Mouse (Mus musculus): ENCODE measurements around the gene Lrrc17. TPM values are rescaled to one million over a fixed set of nuclear protein-coding genes. Genes with fewer than 3 reads are reported as not detected.
A peak's percentile ranks its signal among the peaks of the same experiment; 100 is the strongest.

Lrrc17 gene
- polyA plus RNA-seq, 1 experiment from 2014 or later, result 115 TPM

DNA sequence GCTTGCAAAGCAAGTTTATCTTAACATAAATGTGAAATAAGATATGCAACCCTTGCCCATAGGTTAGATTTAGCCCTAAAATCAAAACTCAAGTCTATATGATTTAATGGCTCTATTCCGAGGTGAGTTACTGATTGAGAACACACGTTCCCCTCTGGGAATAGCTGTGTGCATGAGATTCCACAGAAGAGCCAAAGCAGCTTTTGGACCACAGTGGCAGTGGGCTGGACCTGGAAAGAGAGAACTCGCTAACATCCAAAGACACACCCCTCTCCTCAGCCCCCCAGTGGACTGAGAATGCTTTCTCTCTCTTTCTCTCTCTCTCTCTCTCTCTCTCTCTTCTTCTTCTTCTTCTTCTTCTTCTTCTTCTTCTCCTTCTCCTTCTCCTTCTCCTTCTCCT is 1.5 kb downstream of the Lrrc17 start:
- ATAC-seq (ENCODE audit: insufficient number of reproducible peaks, insufficient read depth, low FRiP score, low TSS enrichment, low read depth), result no peak
- 24% methylated on average over 3 of the region's 3 CpGs for WGBS
- H3K9ac ChIP-seq, result peak overlapping the region; percentile 75
- no peaks in the 10 kb centered on the region for H3K27me3 ChIP-seq
- peak overlapping the region; percentile 58 for H3K4me2 ChIP-seq
- H3K4me1 ChIP-seq, result peaks cover 43% of the 10 kb centered on the region
- H3K27ac ChIP-seq, result peak overlapping the region; percentile 97
- H3K36me3 ChIP-seq, result peaks cover 17% of the 10 kb centered on the region
- no peaks in the 10 kb centered on the region for H3K9me3 ChIP-seq
- peak overlapping the region; percentile 60 for H3K4me3 ChIP-seq

DNA sequence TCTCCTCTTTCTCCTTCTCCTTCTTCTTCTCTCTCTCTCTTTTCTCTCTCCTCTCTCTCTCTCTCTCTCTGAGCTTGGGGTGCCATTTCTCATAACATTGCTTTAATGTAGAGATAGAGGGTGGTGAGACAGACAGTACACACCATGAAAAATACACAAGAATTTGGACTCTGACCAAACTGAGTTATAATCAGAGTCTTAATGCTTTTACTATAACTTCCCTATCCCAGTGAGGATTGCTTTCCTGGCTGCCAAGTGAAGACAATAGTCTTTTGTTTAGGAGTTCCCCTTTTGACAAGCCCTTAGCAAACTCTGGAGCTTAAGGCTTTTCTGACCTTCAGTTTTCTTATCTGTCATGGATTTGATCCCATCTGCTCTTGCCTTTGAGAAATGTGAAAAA is 1.9 kb downstream of the Lrrc17 start:
- Histone ChIP-seq H3K4me2 (peak overlapping the region; percentile 58), H3K9me3 (no peaks in the 10 kb centered on the region), H3K9ac (peak overlapping the region; percentile 75), H3K27me3 (no peaks in the 10 kb centered on the region), H3K4me1 (peaks cover 45% of the 10 kb centered on the region), H3K27ac (peak overlapping the region; percentile 97), H3K36me3 (peaks cover 17% of the 10 kb centered on the region), H3K4me3 (peak overlapping the region; percentile 60)
- ATAC-seq (ENCODE audit: insufficient number of reproducible peaks, insufficient read depth, low FRiP score, low TSS enrichment, low read depth), result no peak

DNA sequence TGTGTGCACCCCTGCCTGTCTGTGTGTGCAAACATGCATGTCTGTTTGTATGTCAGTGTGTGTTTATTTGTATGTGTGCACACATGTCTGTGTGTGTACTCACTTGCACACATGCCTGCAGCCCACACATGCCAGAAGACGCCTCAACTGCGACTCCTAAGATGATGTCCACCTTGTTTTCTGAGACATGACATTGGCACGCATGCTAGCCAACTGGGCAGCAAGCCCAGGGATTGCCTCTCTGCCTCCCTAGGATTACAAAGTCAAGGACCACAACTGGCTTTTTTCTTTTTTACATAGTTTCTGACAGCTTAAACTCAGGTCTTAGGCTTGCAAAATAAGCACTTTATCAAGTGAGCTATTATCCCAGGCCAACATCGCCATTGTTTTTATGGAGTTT is 2.4 kb downstream of the Lrrc17 start:
- Histone ChIP-seq H3K27me3 (no peaks in the 10 kb centered on the region), H3K4me1 (peaks cover 50% of the 10 kb centered on the region), H3K27ac (peak overlapping the region; percentile 97), H3K4me2 (peak overlapping the region; percentile 58), H3K9ac (peak overlapping the region; percentile 75), H3K4me3 (peak overlapping the region; percentile 60), H3K36me3 (peaks cover 17% of the 10 kb centered on the region), H3K9me3 (no peaks in the 10 kb centered on the region)
- ATAC-seq (ENCODE audit: insufficient number of reproducible peaks, insufficient read depth, low FRiP score, low TSS enrichment, low read depth), result no peak
- WGBS, result 72% methylated on average over 4 of the region's 4 CpGs

DNA sequence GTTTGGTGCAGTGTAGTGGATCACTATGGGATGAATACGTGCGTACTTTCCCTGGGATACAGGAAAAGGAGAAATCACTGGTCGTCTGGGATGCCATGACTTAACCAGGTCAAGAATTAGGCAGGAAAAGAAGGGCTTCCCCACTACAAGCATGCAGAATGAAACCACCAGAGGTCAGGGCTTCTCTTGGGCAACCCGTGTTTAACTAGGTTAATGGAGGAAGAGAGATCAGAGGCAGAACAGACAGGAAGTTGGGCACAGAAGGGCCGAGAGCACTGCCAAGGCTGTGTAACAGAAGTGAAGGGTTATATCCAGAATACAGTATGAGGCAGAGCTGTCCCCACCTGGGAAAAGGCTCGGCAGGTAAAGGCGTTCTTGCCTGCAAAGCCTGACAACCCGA is 3.6 kb downstream of the Lrrc17 start:
- WGBS, result 77% methylated on average over 8 of the region's 8 CpGs
- Histone ChIP-seq H3K4me2 (0 out of 2 replicates have a peak overlapping the region, but pooled peaks have one; percentile 58), H3K36me3 (peaks cover 24% of the 10 kb centered on the region), H3K4me3 (no peak overlapping the region), H3K27ac (no peak overlapping the region), H3K4me1 (peaks cover 56% of the 10 kb centered on the region), H3K9me3 (no peaks in the 10 kb centered on the region), H3K9ac (no peak overlapping the region), H3K27me3 (no peaks in the 10 kb centered on the region)
- no peak for ATAC-seq (ENCODE audit: insufficient number of reproducible peaks, insufficient read depth, low FRiP score, low TSS enrichment, low read depth)

DNA sequence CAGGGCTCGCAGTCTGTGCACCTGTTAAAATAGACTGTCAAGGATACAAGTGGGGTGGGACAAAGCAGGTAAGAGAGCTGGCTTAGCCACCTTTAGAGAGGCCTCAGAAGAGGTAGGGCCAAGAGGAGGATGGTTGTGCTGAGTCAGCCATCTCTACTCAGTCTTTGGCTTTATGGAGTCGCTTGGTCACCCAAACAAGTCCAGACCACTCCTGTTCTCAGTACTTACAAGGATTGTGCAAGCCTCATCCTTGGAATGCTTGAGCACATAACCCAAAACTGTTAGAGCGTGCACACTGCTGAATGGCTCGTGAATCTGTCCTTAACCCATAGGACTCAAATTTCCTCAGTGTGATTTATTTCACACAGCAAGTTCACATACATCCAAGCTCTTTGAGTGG is 10.3 kb downstream of the Lrrc17 start:
- Histone ChIP-seq H3K27ac (no peak overlapping the region), H3K4me3 (no peak overlapping the region), H3K4me2 (no peak overlapping the region), H3K27me3 (no peaks in the 10 kb centered on the region), H3K9ac (no peak overlapping the region), H3K9me3 (no peaks in the 10 kb centered on the region), H3K36me3 (peaks cover 17% of the 10 kb centered on the region), H3K4me1 (peaks cover 53% of the 10 kb centered on the region)
- no peak for ATAC-seq (ENCODE audit: insufficient number of reproducible peaks, insufficient read depth, low FRiP score, low TSS enrichment, low read depth)
- WGBS, result 77% methylated on average over 4 of the region's 4 CpGs

DNA sequence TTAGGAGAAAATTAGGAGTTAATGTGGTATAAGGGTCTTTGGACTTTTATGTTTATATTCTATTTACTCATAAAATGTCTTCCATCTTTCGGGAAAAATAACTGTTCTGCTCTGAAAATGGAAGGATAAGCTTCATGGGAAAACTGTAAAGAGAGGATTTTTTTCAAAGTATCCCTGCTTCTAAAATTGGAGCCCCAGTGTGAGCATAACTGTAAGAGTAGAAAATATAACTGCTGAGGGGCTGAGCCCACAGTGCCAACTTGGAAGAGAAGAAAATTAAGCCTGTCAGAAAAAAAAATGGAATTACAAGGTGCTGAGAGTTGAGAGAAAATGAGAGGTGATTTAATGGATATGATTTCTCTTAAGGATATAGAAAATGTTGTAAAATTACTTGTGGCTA is 11.4 kb downstream of the Lrrc17 start:
- Histone ChIP-seq H3K36me3 (peaks cover 17% of the 10 kb centered on the region), H3K27me3 (no peaks in the 10 kb centered on the region), H3K4me2 (no peak overlapping the region), H3K27ac (no peak overlapping the region), H3K4me1 (peaks cover 45% of the 10 kb centered on the region), H3K9ac (no peak overlapping the region), H3K9me3 (no peaks in the 10 kb centered on the region), H3K4me3 (no peak overlapping the region)
- 86% methylated on average over 1 of the region's 1 CpGs for WGBS
- no peak for ATAC-seq (ENCODE audit: insufficient number of reproducible peaks, insufficient read depth, low FRiP score, low TSS enrichment, low read depth)

DNA sequence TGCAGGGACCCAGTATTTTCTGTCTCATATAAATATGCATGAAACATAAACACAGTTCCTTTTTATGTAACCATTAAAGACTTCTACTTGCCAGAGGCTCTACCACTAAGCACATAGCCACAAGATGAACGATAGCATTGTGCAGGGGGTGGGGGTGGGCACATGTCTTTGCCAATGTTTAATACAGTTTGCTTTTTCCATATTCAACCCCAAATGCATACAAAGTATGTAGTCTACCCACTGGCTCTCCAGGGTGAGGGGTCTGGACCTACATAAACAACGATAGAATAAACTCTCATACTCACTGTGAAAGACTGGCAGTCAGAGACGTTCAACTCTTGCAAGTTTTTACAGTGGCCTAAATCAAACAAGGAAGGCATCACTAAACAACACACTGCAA is 13.1 kb downstream of the Lrrc17 start:
- H3K36me3 ChIP-seq, result peaks cover 33% of the 10 kb centered on the region
- WGBS, result 46% methylated on average over 3 of the region's 3 CpGs
- ATAC-seq (ENCODE audit: insufficient number of reproducible peaks, insufficient read depth, low FRiP score, low TSS enrichment, low read depth), result peak; percentile 86
- no peaks in the 10 kb centered on the region for H3K9me3 ChIP-seq
- H3K9ac ChIP-seq, result no peak overlapping the region
- peaks cover 35% of the 10 kb centered on the region for H3K4me1 ChIP-seq
- H3K27ac ChIP-seq, result peak overlapping the region; percentile 83; the same call in 1 of the 2 replicates
- peak overlapping the region; percentile 26; the same call in 1 of the 2 replicates for H3K4me2 ChIP-seq
- H3K27me3 ChIP-seq, result no peaks in the 10 kb centered on the region
- no peak overlapping the region for H3K4me3 ChIP-seq

DNA sequence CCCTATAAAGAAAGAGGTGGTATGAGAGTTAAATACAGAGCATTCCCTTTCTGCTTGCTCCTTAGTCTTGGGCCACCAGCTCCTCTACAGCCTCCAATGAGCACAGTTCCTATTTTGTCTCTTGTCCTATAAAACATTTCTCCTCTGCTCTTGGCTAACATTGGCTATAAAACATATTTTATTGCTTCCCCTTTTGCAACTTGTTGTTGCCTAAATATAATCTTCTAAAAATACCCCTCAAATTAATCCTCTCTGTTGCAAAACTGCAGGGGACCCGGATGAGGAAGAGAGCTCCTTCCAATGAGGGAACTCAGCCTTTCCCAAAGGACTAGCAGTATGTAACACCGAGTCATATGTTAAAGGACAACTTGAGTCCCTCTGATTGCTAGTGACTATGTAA is 20.6 kb downstream of the Lrrc17 start:
- Histone ChIP-seq H3K9ac (no peak overlapping the region), H3K27ac (no peak overlapping the region), H3K4me2 (no peak overlapping the region), H3K4me3 (no peak overlapping the region), H3K36me3 (peaks cover 47% of the 10 kb centered on the region), H3K27me3 (no peaks in the 10 kb centered on the region), H3K9me3 (no peaks in the 10 kb centered on the region), H3K4me1 (peaks cover 9% of the 10 kb centered on the region)
- ATAC-seq (ENCODE audit: insufficient number of reproducible peaks, insufficient read depth, low FRiP score, low TSS enrichment, low read depth), result no peak
- WGBS, result 67% methylated on average over 2 of the region's 2 CpGs

DNA sequence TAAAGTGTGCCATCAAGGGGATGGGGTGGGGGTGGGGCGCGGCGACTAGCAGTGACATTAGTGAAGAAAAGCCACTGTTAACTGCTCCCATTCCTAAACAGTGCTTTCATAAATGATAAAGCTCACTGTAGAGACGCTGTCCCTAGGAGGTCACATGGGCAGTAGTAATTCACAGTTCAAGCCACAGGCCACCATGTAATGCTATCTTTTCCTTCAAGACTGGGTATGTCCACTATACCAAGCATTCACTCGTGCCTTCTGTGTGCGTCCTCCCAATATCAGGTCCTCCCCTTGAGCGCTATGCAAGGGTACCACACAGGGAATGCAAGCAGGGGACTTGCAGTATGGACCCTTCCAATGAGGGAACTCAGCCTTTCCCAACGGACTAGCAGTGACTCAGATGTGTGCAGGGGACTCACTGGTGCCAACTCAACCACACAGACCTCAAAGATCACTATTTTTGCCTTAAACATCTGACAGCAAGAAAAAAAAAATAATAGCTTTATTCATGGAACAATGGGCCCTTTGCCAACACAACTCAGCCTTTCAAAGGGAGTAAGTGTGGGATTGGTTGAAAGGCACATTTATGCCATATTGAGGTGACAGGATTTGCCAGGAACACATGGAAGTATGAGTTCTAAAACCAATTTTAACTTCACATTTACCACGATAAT is 22.2 kb downstream of the Lrrc17 start:
- Histone ChIP-seq H3K4me3 (no peak overlapping the region), H3K27ac (0 out of 2 replicates have a peak overlapping the region, but pooled peaks have one; percentile 39), H3K4me1 (peaks cover 9% of the 10 kb centered on the region), H3K9ac (no peak overlapping the region), H3K27me3 (no peaks in the 10 kb centered on the region), H3K4me2 (no peak overlapping the region), H3K9me3 (no peaks in the 10 kb centered on the region), H3K36me3 (peaks cover 52% of the 10 kb centered on the region)
- 75% methylated on average over 9 of the region's 9 CpGs for WGBS
- no peak for ATAC-seq (ENCODE audit: insufficient number of reproducible peaks, insufficient read depth, low FRiP score, low TSS enrichment, low read depth)

DNA sequence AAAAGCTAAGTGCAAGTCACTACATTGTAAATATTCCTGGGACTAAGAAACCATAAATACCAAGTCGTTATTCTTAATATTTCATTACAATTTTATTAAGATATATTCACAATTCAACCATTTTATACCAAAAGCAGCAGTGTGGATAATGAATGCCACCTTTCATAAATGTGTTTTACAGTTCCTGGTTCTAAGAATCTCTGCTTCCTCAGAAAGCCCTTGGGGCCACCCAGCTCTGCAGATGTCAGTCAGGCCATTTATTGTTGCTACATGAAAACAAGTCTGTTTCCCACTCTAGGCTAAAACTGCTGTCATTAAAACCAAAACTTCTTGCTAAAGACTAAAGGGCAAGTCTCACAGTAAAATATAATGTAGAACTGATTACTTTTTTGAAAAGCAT is 24.4 kb downstream of the Lrrc17 start:
- no peak overlapping the region for H3K9ac ChIP-seq
- peaks cover 9% of the 10 kb centered on the region for H3K4me1 ChIP-seq
- WGBS, result 62% methylated on average over 1 of the region's 1 CpGs
- no peak overlapping the region for H3K4me2 ChIP-seq
- peaks cover 47% of the 10 kb centered on the region for H3K36me3 ChIP-seq
- no peaks in the 10 kb centered on the region for H3K27me3 ChIP-seq
- no peak for ATAC-seq (ENCODE audit: insufficient number of reproducible peaks, insufficient read depth, low FRiP score, low TSS enrichment, low read depth)
- H3K27ac ChIP-seq, result no peak overlapping the region
- no peak overlapping the region for H3K4me3 ChIP-seq
- H3K9me3 ChIP-seq, result no peaks in the 10 kb centered on the region

DNA sequence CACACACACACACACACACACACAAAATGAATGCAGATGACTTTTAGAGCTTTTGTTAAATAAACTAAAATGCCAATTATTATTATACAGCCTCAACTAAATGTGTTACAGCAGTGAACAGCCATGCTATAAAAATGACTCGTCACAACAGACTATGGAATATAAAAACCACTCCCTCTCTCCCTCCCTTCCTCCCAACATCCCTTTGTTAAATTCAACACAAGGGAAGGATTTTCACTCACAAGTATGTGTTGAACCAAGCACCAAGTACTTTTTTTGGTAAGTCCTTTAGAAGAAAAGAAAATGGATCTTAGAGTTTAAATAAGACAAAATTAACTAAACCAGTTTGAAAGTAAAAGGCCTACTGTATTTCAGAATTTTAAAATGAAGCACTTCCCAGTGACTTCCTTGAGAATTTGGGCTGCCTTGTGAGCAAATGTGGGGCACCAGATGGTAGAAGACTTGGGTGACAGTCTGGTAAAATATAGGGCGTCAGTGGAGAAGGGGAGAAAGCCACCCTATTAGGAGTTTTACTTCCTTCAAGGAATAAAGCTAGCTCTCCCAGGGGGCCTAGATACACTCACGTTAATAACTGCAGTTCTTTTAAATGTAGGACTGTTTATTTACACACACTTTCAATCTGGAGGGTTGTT is 29.5 kb downstream of the Lrrc17 start:
- H3K4me2 ChIP-seq, result no peak overlapping the region
- no peak overlapping the region for H3K9ac ChIP-seq
- no peaks in the 10 kb centered on the region for H3K4me1 ChIP-seq
- 62% methylated on average over 3 of the region's 3 CpGs for WGBS
- H3K4me3 ChIP-seq, result no peak overlapping the region
- no peak overlapping the region for H3K27ac ChIP-seq
- no peak for ATAC-seq (ENCODE audit: insufficient number of reproducible peaks, insufficient read depth, low FRiP score, low TSS enrichment, low read depth)
- peaks cover 59% of the 10 kb centered on the region for H3K36me3 ChIP-seq
- H3K27me3 ChIP-seq, result no peaks in the 10 kb centered on the region
- H3K9me3 ChIP-seq, result no peaks in the 10 kb centered on the region
